Mouse (Mus musculus) lung, embryonic 14.5 days (tissue): ENCODE measurements around the gene Dnajb6. TPM values are rescaled to one million over a fixed set of nuclear protein-coding genes. Genes with fewer than 3 reads are reported as not detected.
A peak's percentile ranks its signal among the peaks of the same experiment; 100 is the strongest.

ENCODE experiments used
- ATAC-seq: fragments of 200-750 bp; cut with Nextera tagmentation; 2 replicates; pipeline ENCODE4 v1.8.0; 2017; ENCODE audit warnings: mild to moderate bottlenecking, moderate TSS enrichment, moderate library complexity; ENCODE audit not compliant: insufficient read depth
- DNase-seq: peaks from one replicate; pipeline ENCODE4 v3.0.0-alpha.2; 2015
- H3K27ac ChIP-seq: fragments of 300-500 bp; sonication (generic); 2 replicates; pipeline ENCODE4 v1.5.1; 2014; ENCODE audit warnings: low read depth, mild to moderate bottlenecking, moderate library complexity
- H3K27me3 ChIP-seq: fragments of 300-500 bp; sonication (generic); 2 replicates; pipeline ENCODE4 v1.6.1; 2014; ENCODE audit warnings: low read length, control low read depth; ENCODE audit not compliant: insufficient read depth
- H3K36me3 ChIP-seq: fragments of 300-500 bp; sonication (generic); 2 replicates; pipeline ENCODE4 v1.6.1; 2014; ENCODE audit warnings: control low read depth; ENCODE audit not compliant: insufficient read depth
- H3K4me1 ChIP-seq: fragments of 300-500 bp; sonication (generic); 2 replicates; pipeline ENCODE4 v1.6.1; 2014; ENCODE audit warnings: antibody characterized with exemption, control low read depth; ENCODE audit not compliant: insufficient read depth
- H3K4me2 ChIP-seq: fragments of 300-500 bp; sonication (generic); 2 replicates; pipeline ENCODE4 v1.6.1; 2014; ENCODE audit warnings: mild to moderate bottlenecking
- H3K4me3 ChIP-seq: fragments of 300-500 bp; sonication (generic); 2 replicates; pipeline ENCODE4 v1.5.1; 2014; ENCODE audit warnings: low read depth, low read length
- H3K9ac ChIP-seq: fragments of 300-500 bp; sonication (generic); 2 replicates; pipeline ENCODE4 v1.6.1; 2014
- H3K9me3 ChIP-seq: fragments of 300-500 bp; sonication (generic); 2 replicates; pipeline ENCODE4 v1.6.1; 2016; ENCODE audit warnings: low read depth, low read length, control low read depth
- CTCF ChIP-seq: IDR thresholded peaks from 2 replicates; pipeline ENCODE4 v1.5.1; 2016; ENCODE audit warnings: antibody characterized with exemption, low read depth
- WGBS: fragments of 180-500 bp; shearing (Covaris S2); extraction: QIAGEN DNeasy Blood & Tissue Kit; methylation state at CpG from one replicate; pipeline ENCODE4 v1.1.7; 2014; 5-methylcytosine and 5-hydroxymethylcytosine counted together
- polyA plus RNA-seq: library from polyadenylated mRNA; unstranded; fragments of >200 nt; fragmentation: Nextera tagmentation; extraction: Ambion mirVana; gene quantifications from 2 replicates; pipeline ENCODE4 v1.2.1, GENCODE M21; 2014

Gene Dnajb6
- polyA plus RNA-seq, 1 experiment from 2014 or later = 143 TPM

GRCm38 (mm10) chr5:29752894-29753293 is 17.4 kb downstream of the Dnajb6 start:
- H3K9ac ChIP-seq = no peak overlapping the region
- peaks cover 75% of the 10 kb centered on the region for H3K36me3 ChIP-seq
- DNase-seq = no peak
- no peaks in the 10 kb centered on the region for H3K4me1 ChIP-seq
- no peak for TF ChIP-seq CTCF
- no peak overlapping the region for H3K4me3 ChIP-seq
- H3K4me2 ChIP-seq = no peak overlapping the region
- no peaks in the 10 kb centered on the region for H3K9me3 ChIP-seq
- no peak for ATAC-seq
- H3K27me3 ChIP-seq = no peaks in the 10 kb centered on the region
- no peak overlapping the region for H3K27ac ChIP-seq

- WGBS = 81% methylated on average over 5 of the region's 5 CpGs
- H3K27me3 ChIP-seq = no peaks in the 10 kb centered on the region
- peaks cover 65% of the 10 kb centered on the region for H3K36me3 ChIP-seq
- H3K9ac ChIP-seq = no peak overlapping the region
- no peak for DNase-seq
- no peaks in the 10 kb centered on the region for H3K4me1 ChIP-seq
- no peak overlapping the region for H3K27ac ChIP-seq
- ATAC-seq = no peak
- H3K9me3 ChIP-seq = no peaks in the 10 kb centered on the region
- no peak for TF ChIP-seq CTCF
- H3K4me2 ChIP-seq = no peak overlapping the region
- no peak overlapping the region for H3K4me3 ChIP-seq
These were observed 23.8 kb downstream of the Dnajb6 start for GRCm38 (mm10) chr5:29759318-29759717.

GRCm38 (mm10) chr5:29770935-29771334 is 35.4 kb downstream of the Dnajb6 start:
- no peak overlapping the region for H3K4me2 ChIP-seq
- peaks cover 61% of the 10 kb centered on the region for H3K36me3 ChIP-seq
- peak; percentile 52; the same call in 1 of the 2 replicates for TF ChIP-seq CTCF
- ATAC-seq (no peak), DNase-seq (peak; percentile 36)
- H3K4me1 ChIP-seq = no peaks in the 10 kb centered on the region
- H3K9me3 ChIP-seq = no peaks in the 10 kb centered on the region
- H3K27me3 ChIP-seq = no peaks in the 10 kb centered on the region
- WGBS = 78% methylated on average over 1 of the region's 1 CpGs
- no peak overlapping the region for H3K27ac ChIP-seq
- H3K4me3 ChIP-seq = no peak overlapping the region
- no peak overlapping the region for H3K9ac ChIP-seq

- no peaks in the 10 kb centered on the region for H3K9me3 ChIP-seq
- no peak for TF ChIP-seq CTCF
- H3K4me2 ChIP-seq = no peak overlapping the region
- 70% methylated on average over 2 of the region's 2 CpGs for WGBS
- no peak overlapping the region for H3K27ac ChIP-seq
- peaks cover 57% of the 10 kb centered on the region for H3K36me3 ChIP-seq
- no peaks in the 10 kb centered on the region for H3K27me3 ChIP-seq
- no peak for ATAC-seq
- DNase-seq = no peak
- H3K4me1 ChIP-seq = no peaks in the 10 kb centered on the region
- no peak overlapping the region for H3K4me3 ChIP-seq
- no peak overlapping the region for H3K9ac ChIP-seq
These were observed 36.5 kb downstream of the Dnajb6 start for GRCm38 (mm10) chr5:29772038-29772437.

- no peak overlapping the region for H3K4me2 ChIP-seq
- H3K36me3 ChIP-seq = peaks cover 52% of the 10 kb centered on the region
- H3K27me3 ChIP-seq = no peaks in the 10 kb centered on the region
- no peaks in the 10 kb centered on the region for H3K9me3 ChIP-seq
- 67% methylated on average over 4 of the region's 4 CpGs for WGBS
- ATAC-seq = no peak; the same call in 1 of the 2 replicates
- no peaks in the 10 kb centered on the region for H3K4me1 ChIP-seq
- no peak overlapping the region for H3K9ac ChIP-seq
- TF ChIP-seq CTCF = no peak
- no peak overlapping the region for H3K27ac ChIP-seq
- DNase-seq = peak; percentile 5
- H3K4me3 ChIP-seq = no peak overlapping the region
These were observed 37.3 kb downstream of the Dnajb6 start for GRCm38 (mm10) chr5:29772651-29773330.

GRCm38 (mm10) chr5:29773460-29774150 is 38.1 kb downstream of the Dnajb6 start:
- Histone ChIP-seq H3K27ac (no peak overlapping the region), H3K9ac (no peak overlapping the region), H3K4me3 (no peak overlapping the region), H3K4me2 (no peak overlapping the region), H3K9me3 (no peaks in the 10 kb centered on the region), H3K27me3 (no peaks in the 10 kb centered on the region), H3K36me3 (peaks cover 52% of the 10 kb centered on the region; the same call in 1 of the 2 replicates), H3K4me1 (no peaks in the 10 kb centered on the region)
- 83% methylated on average over 13 of the region's 13 CpGs for WGBS
- ATAC-seq (no peak), DNase-seq (peak; percentile 6)
- TF ChIP-seq CTCF = no peak

GRCm38 (mm10) chr5:29775437-29775836 is 39.9 kb downstream of the Dnajb6 start:
- ATAC-seq (no peak), DNase-seq (no peak)
- no peak overlapping the region for H3K4me2 ChIP-seq
- TF ChIP-seq CTCF = no peak
- H3K9ac ChIP-seq = no peak overlapping the region
- H3K4me3 ChIP-seq = no peak overlapping the region
- WGBS = 67% methylated on average over 5 of the region's 5 CpGs
- H3K36me3 ChIP-seq = peaks cover 50% of the 10 kb centered on the region
- no peaks in the 10 kb centered on the region for H3K9me3 ChIP-seq
- H3K4me1 ChIP-seq = no peaks in the 10 kb centered on the region
- no peak overlapping the region for H3K27ac ChIP-seq
- H3K27me3 ChIP-seq = no peaks in the 10 kb centered on the region
